Mouse (Mus musculus): ENCODE measurements around the gene Dop1b. TPM values are rescaled to one million over a fixed set of nuclear protein-coding genes. Genes with fewer than 3 reads are reported as not detected.

The Dop1b gene
- polyA plus RNA-seq, 1 experiment from 2014 or later: 22.5 TPM

GRCm38 (mm10) chr16:93715826-93716225 is 4.1 kb downstream of the Dop1b start:
- Histone ChIP-seq H3K27me3 (replicated peaks) (peaks cover 7% of the 10 kb centered on the region; the same call in 1 of the 2 replicates), H3K27ac (no peak overlapping the region)
- WGBS: 89% methylated on average over 6 of the region's 6 CpGs

GRCm38 (mm10) chr16:93717299-93717703 is 5.6 kb downstream of the Dop1b start:
- H3K4me1 ChIP-seq: peaks cover 22% of the 10 kb centered on the region
- no peak for ATAC-seq (ENCODE audit: low FRiP score, low read depth)
- H3K4me2 ChIP-seq (replicated peaks): no peak overlapping the region
- H3K4me3 ChIP-seq: no peak overlapping the region
- no peak overlapping the region for H3K27ac ChIP-seq
- no peak overlapping the region for H3K9ac ChIP-seq
- WGBS: 26% methylated on average over 5 of the region's 5 CpGs
- peaks cover 7% of the 10 kb centered on the region; the same call in 1 of the 2 replicates for H3K27me3 ChIP-seq (replicated peaks)
- no peaks in the 10 kb centered on the region for H3K9me3 ChIP-seq
- no peaks in the 10 kb centered on the region for H3K36me3 ChIP-seq

More at GRCm38 (mm10) chr16:93715826-93716225, 4.1 kb downstream of the Dop1b start:
- Histone ChIP-seq H3K9ac (no peak overlapping the region), H3K4me3 (no peak overlapping the region), H3K36me3 (no peaks in the 10 kb centered on the region), H3K4me2 (replicated peaks) (no peak overlapping the region), H3K4me1 (peaks cover 26% of the 10 kb centered on the region), H3K9me3 (no peaks in the 10 kb centered on the region)
- no peak for ATAC-seq (ENCODE audit: low FRiP score, low read depth)

- Histone ChIP-seq H3K4me2 (replicated peaks) (no peak overlapping the region), H3K27me3 (replicated peaks) (no peaks in the 10 kb centered on the region), H3K27ac (no peak overlapping the region), H3K4me1 (peaks cover 8% of the 10 kb centered on the region), H3K4me3 (no peak overlapping the region), H3K36me3 (peaks cover 3% of the 10 kb centered on the region; the same call in 1 of the 2 replicates), H3K9me3 (no peaks in the 10 kb centered on the region), H3K9ac (no peak overlapping the region)
- no peak for ATAC-seq (ENCODE audit: low FRiP score, low read depth)
- WGBS: 92% methylated on average over 5 of the region's 5 CpGs
Observed at GRCm38 (mm10) chr16:93721771-93722170, 10.1 kb downstream of the Dop1b start.

- H3K4me1 ChIP-seq: peaks cover 2% of the 10 kb centered on the region; the same call in 1 of the 2 replicates
- no peaks in the 10 kb centered on the region for H3K9me3 ChIP-seq
- no peak overlapping the region for H3K9ac ChIP-seq
- H3K4me3 ChIP-seq: no peak overlapping the region
- no peak overlapping the region for H3K27ac ChIP-seq
- WGBS: 74% methylated on average over 2 of the region's 2 CpGs
- no peaks in the 10 kb centered on the region for H3K27me3 ChIP-seq (replicated peaks)
- H3K4me2 ChIP-seq (replicated peaks): no peak overlapping the region
- no peak for ATAC-seq (ENCODE audit: low FRiP score, low read depth)
- H3K36me3 ChIP-seq: peaks cover 3% of the 10 kb centered on the region; the same call in 1 of the 2 replicates
Observed at GRCm38 (mm10) chr16:93722476-93722875, 10.8 kb downstream of the Dop1b start.

GRCm38 (mm10) chr16:93725417-93726144 is 13.9 kb downstream of the Dop1b start:
- peaks cover 3% of the 10 kb centered on the region; the same call in 1 of the 2 replicates for H3K36me3 ChIP-seq
- H3K4me3 ChIP-seq: no peak overlapping the region
- no peaks in the 10 kb centered on the region for H3K9me3 ChIP-seq
- no peak overlapping the region for H3K4me2 ChIP-seq (replicated peaks)
- no peak overlapping the region for H3K27ac ChIP-seq
- no peak overlapping the region for H3K9ac ChIP-seq
- ATAC-seq (ENCODE audit: low FRiP score, low read depth): no peak
- no peaks in the 10 kb centered on the region for H3K4me1 ChIP-seq
- WGBS: 76% methylated on average over 8 of the region's 8 CpGs
- no peaks in the 10 kb centered on the region for H3K27me3 ChIP-seq (replicated peaks)

GRCm38 (mm10) chr16:93726186-93726585 is 14.5 kb downstream of the Dop1b start:
- Histone ChIP-seq H3K36me3 (peaks cover 3% of the 10 kb centered on the region; the same call in 1 of the 2 replicates), H3K27ac (no peak overlapping the region), H3K9ac (no peak overlapping the region), H3K4me3 (no peak overlapping the region), H3K27me3 (replicated peaks) (no peaks in the 10 kb centered on the region), H3K4me1 (no peaks in the 10 kb centered on the region), H3K9me3 (no peaks in the 10 kb centered on the region), H3K4me2 (replicated peaks) (no peak overlapping the region)
- no peak for ATAC-seq (ENCODE audit: low FRiP score, low read depth)
- 96% methylated on average over 4 of the region's 4 CpGs for WGBS

GRCm38 (mm10) chr16:93728676-93729075 is 17.0 kb downstream of the Dop1b start:
- Histone ChIP-seq H3K36me3 (peaks cover 3% of the 10 kb centered on the region; the same call in 1 of the 2 replicates), H3K4me1 (no peaks in the 10 kb centered on the region; the same call in 1 of the 2 replicates), H3K9ac (no peak overlapping the region), H3K9me3 (no peaks in the 10 kb centered on the region), H3K27me3 (replicated peaks) (no peaks in the 10 kb centered on the region), H3K4me3 (no peak overlapping the region), H3K27ac (no peak overlapping the region), H3K4me2 (replicated peaks) (no peak overlapping the region)
- WGBS: 80% methylated on average over 9 of the region's 9 CpGs
- ATAC-seq (ENCODE audit: low FRiP score, low read depth): no peak

- WGBS: 83% methylated on average over 23 of the region's 23 CpGs
- Histone ChIP-seq H3K4me2 (replicated peaks) (no peak overlapping the region), H3K4me1 (no peaks in the 10 kb centered on the region; the same call in 1 of the 2 replicates), H3K4me3 (no peak overlapping the region), H3K27me3 (replicated peaks) (no peaks in the 10 kb centered on the region), H3K27ac (no peak overlapping the region), H3K9me3 (no peaks in the 10 kb centered on the region), H3K9ac (no peak overlapping the region), H3K36me3 (no peaks in the 10 kb centered on the region; the same call in 1 of the 2 replicates)
- no peak for ATAC-seq (ENCODE audit: low FRiP score, low read depth)
Observed at GRCm38 (mm10) chr16:93729801-93730721, 18.4 kb downstream of the Dop1b start.

GRCm38 (mm10) chr16:93731310-93731709 is 19.6 kb downstream of the Dop1b start:
- no peak for ATAC-seq (ENCODE audit: low FRiP score, low read depth)
- no peak overlapping the region for H3K4me2 ChIP-seq (replicated peaks)
- H3K9ac ChIP-seq: no peak overlapping the region
- H3K36me3 ChIP-seq: no peaks in the 10 kb centered on the region
- H3K9me3 ChIP-seq: no peaks in the 10 kb centered on the region
- H3K27me3 ChIP-seq (replicated peaks): no peaks in the 10 kb centered on the region
- 91% methylated on average over 8 of the region's 8 CpGs for WGBS
- no peaks in the 10 kb centered on the region; the same call in 1 of the 2 replicates for H3K4me1 ChIP-seq
- H3K27ac ChIP-seq: no peak overlapping the region
- H3K4me3 ChIP-seq: no peak overlapping the region

GRCm38 (mm10) chr16:93732875-93733569 is 21.3 kb downstream of the Dop1b start:
- 81% methylated on average over 18 of the region's 18 CpGs for WGBS
- no peak overlapping the region for H3K4me3 ChIP-seq
- no peak overlapping the region for H3K27ac ChIP-seq
- no peaks in the 10 kb centered on the region; the same call in 1 of the 2 replicates for H3K4me1 ChIP-seq
- no peak overlapping the region for H3K4me2 ChIP-seq (replicated peaks)
- no peak for ATAC-seq (ENCODE audit: low FRiP score, low read depth)
- no peaks in the 10 kb centered on the region for H3K9me3 ChIP-seq
- H3K36me3 ChIP-seq: no peaks in the 10 kb centered on the region
- no peak overlapping the region for H3K9ac ChIP-seq
- H3K27me3 ChIP-seq (replicated peaks): no peaks in the 10 kb centered on the region

GRCm38 (mm10) chr16:93739251-93739650 is 27.5 kb downstream of the Dop1b start:
- peaks cover 17% of the 10 kb centered on the region; the same call in 1 of the 2 replicates for H3K36me3 ChIP-seq
- H3K9ac ChIP-seq: no peak overlapping the region
- WGBS: 93% methylated on average over 11 of the region's 11 CpGs
- H3K4me3 ChIP-seq: no peak overlapping the region
- ATAC-seq (ENCODE audit: low FRiP score, low read depth): no peak
- no peak overlapping the region for H3K27ac ChIP-seq
- no peak overlapping the region for H3K4me2 ChIP-seq (replicated peaks)
- H3K4me1 ChIP-seq: no peaks in the 10 kb centered on the region
- no peaks in the 10 kb centered on the region for H3K27me3 ChIP-seq (replicated peaks)
- H3K9me3 ChIP-seq: no peaks in the 10 kb centered on the region

Data from neural tube, embryonic 12.5 days (tissue).